Comparison of ENCODE assay signal across 16 mouse cellular contexts in genomic region chr6:115421665-115422064, GRCm38 (mm10).
DNase-seq lines count a peak whose midpoint lies in the region; ATAC-seq lines count a peak whose summit lies in the region.
"Had no signal": no experiment of that assay in that cellular context is flagged by ENCODE, and none has a peak within 500 bp of the region (broad histone marks: within the 10 kb centered on the region; RNA-seq: fewer than 3 reads in every experiment).

No protein-coding gene starts in this region.

- no peak for ATAC-seq in inflammation-experienced regulatory T-cells, adult 6 months
- ATAC-seq: forebrain, embryonic 13.5 days; hindbrain, postnatal 0 days; midbrain, embryonic 16.5 days had no signal

- DNase-seq in 3134 (ENCODE audit: extremely low read depth, insufficient read length, low spot score) (peak; percentile 51), 3T3-L1 (ENCODE audit: low read depth, low spot score) (peak; percentile 49), MN1 (ENCODE audit: low spot score) (no peak)
- peak; percentile 38 to 47 for DNase-seq in adrenal gland, postnatal 36 days
- DNase-seq in lung, postnatal 25 days (ENCODE audit: low spot score), result peak; percentile 38
- DNase-seq in testis, postnatal 14 days (ENCODE audit: low spot score), result no peak
- DNase-seq: cerebellum, adult 2 months; gastrocnemius, postnatal 10 days; layer of hippocampus, postnatal 36 days; lung, embryonic 14.5 days; right cerebral cortex, postnatal 14 days; thymus, postnatal 25 days had no signal

Comparison
In these comparisons a context has a peak if more than half of its experiments do, and no peak if none do; other contexts are left out.
1. DNase-seq: peak in 3134 (single experiment), 3T3-L1 (single experiment), adrenal gland, postnatal 36 days (2 of 2) and lung, postnatal 25 days (single experiment); none in MN1 (single experiment) and testis, postnatal 14 days (single experiment).